Mouse (Mus musculus) layer of hippocampus, adult 9-10 months (tissue): ENCODE data around the gene Npw.

ENCODE experiments used
- DNase-seq: peaks from one replicate; pipeline ENCODE4 v3.0.0; 2022; ENCODE audit warnings: low spot score

Npw gene

DNA sequence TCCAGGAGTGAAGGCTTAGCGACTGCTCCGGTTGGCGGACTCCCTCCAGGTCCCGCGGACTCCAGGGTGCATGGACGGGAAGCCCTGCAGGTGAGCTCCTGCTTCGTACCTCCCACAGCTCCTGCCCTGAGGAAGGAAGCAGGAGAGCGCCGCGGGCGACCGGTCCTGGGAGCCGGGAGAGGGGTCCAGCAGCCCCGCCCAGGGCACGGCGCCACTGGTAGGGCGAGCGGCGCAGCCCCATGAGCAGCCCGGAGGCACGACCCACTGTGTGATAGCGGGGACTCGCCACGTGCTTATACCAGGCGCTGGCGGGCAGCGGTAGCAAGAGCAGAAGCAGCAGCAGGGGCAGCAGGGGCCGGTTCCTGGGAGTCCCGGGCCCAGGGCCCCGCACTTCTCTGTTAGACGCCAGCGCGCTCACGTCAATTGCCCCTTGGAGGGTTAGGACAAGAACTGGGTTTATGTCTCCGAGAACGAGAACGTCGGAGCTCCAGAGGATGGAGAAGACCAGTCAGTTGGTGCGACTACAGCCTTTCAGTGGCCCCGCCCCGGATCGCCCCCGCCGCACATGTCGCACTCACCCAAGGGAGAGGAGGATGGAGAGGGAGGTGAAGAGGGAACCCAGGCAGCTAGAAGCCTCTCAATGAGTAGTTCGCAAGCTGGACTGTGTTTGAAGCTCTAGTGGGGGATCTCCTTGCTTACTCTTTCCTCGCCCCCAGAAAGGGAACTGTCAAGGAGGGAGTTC, at the start of gene Npw:
Gene Npw, minus strand, starts transcription at position 441 of the 742 bp plus-strand sequence.
- no peak for DNase-seq

DNA sequence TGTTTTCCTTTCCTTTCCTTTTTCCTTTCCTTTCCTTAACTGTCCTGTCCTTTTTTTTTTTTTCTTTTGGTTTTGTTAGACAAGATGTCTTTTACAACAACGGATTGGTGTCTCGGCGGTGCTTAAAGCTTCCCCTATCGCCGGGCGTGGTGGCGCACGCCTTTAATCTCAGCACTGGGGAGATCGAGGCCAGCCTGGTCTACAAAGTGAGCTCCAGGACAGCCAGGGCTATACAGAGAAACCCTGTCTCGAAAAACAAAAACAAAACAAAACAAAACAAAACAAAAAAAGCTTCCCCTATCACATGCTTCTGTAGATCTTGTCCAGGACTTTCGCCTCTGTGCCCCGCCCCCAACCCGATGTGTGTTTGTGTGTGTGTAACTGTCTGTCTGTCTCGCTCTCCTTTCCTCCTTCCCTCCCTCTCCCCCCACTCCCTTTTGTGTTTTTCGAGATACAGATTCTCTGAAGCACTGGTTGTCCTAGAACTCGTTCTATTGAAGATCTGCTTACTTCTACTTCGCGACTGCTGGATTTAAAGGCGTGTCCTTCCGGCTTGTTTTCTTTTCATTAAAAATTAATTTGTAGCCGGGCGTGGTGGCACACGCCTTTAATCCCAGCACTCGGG, 49.7 kb upstream of the Npw start:
- no peak for DNase-seq

GRCm38 (mm10) chr17:24706982-24707800, 48.9 kb upstream of the Npw start, which contains the start of gene Tbl3:
Gene Tbl3 (minus strand): TSS chr17:24707660.
- peak; percentile 87 for DNase-seq

DNA sequence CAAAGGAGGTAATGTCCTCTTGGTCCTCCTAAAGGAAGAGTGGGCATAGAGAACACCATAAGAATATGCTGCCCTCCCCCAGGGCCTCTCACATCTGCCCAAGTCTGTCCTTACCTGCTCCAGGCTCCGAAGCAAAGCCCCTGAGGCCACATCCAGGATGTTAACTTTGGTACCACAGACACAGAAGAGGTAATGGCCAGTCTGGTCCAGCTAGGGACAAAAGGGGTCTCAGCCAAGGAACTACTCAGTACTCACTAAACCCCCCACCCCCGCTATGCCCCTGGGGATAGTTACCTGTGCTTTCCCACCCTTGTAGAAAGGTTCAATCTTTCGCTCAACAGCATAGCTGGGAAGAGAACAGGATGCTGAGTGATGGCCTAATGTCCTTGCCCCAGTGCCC, 47.6 kb upstream of the Npw start:
- no peak for DNase-seq

GRCm38 (mm10) chr17:24701251-24701650, 43.0 kb upstream of the Npw start:
- DNase-seq = no peak

DNA sequence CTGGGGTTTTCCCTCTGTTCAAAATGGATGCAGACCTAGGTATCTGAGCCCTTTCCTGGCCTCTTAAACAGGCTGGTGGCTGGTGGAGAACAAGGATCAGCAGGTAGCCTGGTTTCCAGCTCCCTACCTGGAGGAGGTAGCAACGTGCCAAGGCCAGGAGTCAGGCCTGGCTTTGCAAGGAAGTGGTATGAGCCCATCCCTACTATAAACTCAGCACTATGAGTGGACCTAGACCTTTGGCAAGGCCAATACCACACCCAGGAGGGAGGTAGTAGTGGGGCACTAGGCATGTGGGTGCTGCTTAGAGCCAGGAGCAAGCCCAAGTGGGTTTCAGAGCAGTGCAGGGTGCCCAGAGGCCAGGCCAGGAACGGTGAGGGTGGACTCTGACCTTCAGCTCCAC, 41.2 kb upstream of the Npw start:
- DNase-seq = no peak

GRCm38 (mm10) chr17:24698715-24699114, 40.5 kb upstream of the Npw start:
- DNase-seq = no peak

- no peak for DNase-seq
Measured at GRCm38 (mm10) chr17:24697985-24698384, 39.7 kb upstream of the Npw start.

GRCm38 (mm10) chr17:24696011-24696697, 37.9 kb upstream of the Npw start, which contains the start of the genes Gfer and Noxo1:
Gene Gfer (minus strand): TSS chr17:24696156.
Gene Noxo1 (plus strand): TSS chr17:24696234.
- no peak for DNase-seq

- DNase-seq = no peak
Measured at GRCm38 (mm10) chr17:24695326-24696010, 37.2 kb upstream of the Npw start.

DNA sequence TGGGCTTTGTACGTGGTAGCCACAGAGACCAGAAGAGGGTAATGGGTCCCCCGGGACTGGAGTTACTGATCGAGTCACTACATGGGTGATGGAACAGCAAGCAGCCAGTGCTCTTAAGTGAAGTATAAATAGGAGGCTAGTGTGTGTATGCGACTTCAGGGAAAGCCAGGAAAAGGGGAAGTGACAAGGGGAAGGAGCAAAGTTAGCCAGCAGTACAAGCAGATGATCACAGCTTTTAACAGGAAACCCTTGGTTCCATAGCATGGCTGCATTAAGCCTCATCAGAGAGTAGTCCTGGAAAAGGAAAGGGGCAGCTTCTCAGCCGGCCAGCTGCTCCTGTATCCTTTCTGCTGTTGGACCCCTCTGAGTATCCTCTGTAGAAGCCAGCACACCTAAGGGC, 34.1 kb upstream of the Npw start:
- DNase-seq = no peak

DNA sequence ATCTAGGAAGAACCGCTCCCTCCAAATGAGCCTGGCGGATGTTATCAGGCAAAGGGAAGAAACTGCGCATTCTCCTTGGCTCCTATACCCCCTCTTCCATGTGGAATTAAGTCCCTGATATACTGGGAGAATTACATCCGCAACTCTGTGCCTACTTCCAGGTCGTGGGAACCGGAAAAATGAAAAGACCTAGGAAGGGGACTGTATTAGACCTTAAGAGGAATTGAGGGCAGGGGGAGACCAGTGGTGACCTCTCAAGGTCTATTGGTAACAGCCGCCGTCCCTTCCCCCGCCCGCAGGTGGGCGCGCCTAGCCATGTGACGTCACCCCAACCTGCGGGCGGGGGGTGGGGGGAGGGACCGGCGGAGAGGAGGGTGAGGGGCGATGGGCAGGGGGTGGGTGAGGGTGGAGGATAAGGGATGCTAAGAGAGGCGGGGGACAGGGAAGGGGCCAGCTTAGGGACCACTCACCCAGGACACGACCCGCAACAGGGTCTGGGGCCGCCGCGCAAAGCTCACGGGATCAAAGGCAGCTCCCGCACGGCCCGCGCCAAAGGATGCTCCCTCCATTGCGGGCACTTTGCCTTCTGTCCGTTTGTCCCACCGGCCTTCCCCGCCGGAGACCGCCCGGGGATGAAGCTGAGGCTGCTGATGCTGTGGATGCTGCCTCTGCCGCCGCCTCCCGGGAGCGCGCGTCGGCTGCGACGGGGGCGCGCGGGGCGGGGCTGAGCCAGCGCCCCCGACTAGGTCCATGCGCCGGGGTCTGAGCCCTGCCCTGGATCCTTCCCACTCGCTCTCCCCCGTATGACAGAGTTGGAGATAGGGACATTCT, 31.2 kb upstream of the Npw start, which contains the start of gene Syngr3:
Gene Syngr3, minus strand, starts transcription at position 705 of the 831 bp plus-strand sequence.
- no peak for DNase-seq

DNA sequence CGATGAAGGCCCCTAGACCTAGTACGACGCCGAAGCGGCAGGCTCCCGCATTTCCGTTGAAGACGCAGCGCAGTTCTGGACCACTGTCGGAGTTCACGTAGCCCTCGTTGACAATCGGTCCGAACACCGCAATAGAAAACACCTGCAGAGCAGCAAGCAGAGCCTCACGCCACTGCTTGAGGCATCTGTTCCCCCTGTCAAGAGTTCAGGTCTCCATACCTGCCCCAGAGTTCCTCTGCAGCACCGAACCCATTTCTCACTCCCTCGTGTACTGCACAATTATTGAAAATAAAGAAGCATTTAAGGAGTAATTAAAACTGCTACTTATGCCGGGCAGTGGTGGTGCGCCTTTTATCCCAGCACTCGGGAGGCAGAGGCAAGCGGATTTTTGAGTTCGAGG, 29.3 kb upstream of the Npw start:
- DNase-seq = no peak

DNA sequence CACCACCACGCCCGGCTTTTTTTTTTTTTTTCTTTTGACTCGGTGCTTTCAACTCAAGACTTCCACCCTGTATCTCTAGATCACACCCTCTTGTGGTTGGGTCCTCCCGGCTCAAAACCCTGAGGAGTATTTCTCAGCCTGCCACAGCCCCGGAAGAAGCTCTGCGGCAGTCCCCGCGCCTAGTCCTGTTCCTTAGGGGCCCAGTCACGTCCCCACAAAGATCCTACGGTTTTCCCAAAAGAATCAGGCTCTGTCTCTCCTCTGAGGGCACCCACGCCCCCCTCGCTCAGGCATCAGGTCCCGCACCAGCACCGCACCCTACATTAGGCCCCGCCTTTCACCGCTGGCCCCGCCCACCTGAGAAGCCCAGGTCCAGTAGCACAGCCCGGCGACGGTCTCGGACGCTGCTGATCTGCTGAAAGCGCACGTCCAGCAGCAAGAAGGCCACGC, 28.9 kb upstream of the Npw start:
- no peak for DNase-seq

GRCm38 (mm10) chr17:24686514-24686913, 28.3 kb upstream of the Npw start:
- no peak for DNase-seq

GRCm38 (mm10) chr17:24677500-24678080, 19.3 kb upstream of the Npw start:
- no peak for DNase-seq

GRCm38 (mm10) chr17:24676877-24677276, 18.6 kb upstream of the Npw start:
- no peak for DNase-seq

- DNase-seq = no peak
Measured at GRCm38 (mm10) chr17:24676187-24676586, 17.9 kb upstream of the Npw start.

DNA sequence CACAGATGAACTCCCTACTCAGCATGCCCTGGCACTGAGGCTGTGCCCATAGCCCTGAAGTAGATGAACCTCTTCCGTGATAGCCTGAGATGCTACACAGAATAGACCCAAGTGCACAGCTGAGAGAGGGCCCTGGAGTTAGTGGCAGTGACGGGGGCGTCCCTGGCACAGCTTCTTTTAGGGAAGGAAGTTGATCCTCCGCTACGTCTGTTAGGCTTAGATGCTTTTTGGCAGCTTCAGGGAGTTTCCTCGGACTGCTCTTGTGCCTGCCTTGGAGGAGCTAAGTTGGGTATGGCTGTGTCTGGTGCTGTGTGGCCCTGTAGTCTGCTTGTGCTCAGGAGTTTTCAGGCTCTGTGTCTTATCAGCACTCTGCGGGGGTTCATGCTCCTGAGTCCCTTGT, 16.0 kb upstream of the Npw start:
- DNase-seq = no peak

- DNase-seq = no peak
Measured at GRCm38 (mm10) chr17:24672141-24672540, 13.9 kb upstream of the Npw start.
